Mouse (Mus musculus) myocyte (in vitro differentiated cells): Measurements from ENCODE around the gene Flt1. TPM values are rescaled to one million over a fixed set of nuclear protein-coding genes. Genes with fewer than 3 reads are reported as not detected.

Experiments used
- H3K27me3 ChIP-seq: one replicate; pipeline ENCODE4 v1.6.1; 2011; ENCODE audit not compliant: control insufficient read depth, insufficient read depth, insufficient read length
- H3K36me3 ChIP-seq: one replicate; pipeline ENCODE4 v1.6.1; 2011; ENCODE audit not compliant: control insufficient read depth, insufficient read depth
- H3K4me2 ChIP-seq: one replicate; pipeline ENCODE4 v1.6.1; 2011; ENCODE audit warnings: low read depth, control low read depth
- H3K4me3 ChIP-seq: one replicate; pipeline ENCODE4 v1.5.1; 2011; ENCODE audit warnings: mild to moderate bottlenecking, control low read depth, moderate library complexity
- H3K79me2 ChIP-seq: one replicate; pipeline ENCODE4 v1.6.1; 2011; ENCODE audit not compliant: control insufficient read depth, insufficient read depth
- H3ac ChIP-seq: one replicate; pipeline ENCODE4 v1.6.1; 2011; ENCODE audit not compliant: control insufficient read depth, insufficient read length
- CEBPB ChIP-seq: IDR thresholded peaks from 2 replicates; pipeline ENCODE4 v1.6.1; 2011; ENCODE audit warnings: mild to moderate bottlenecking, moderate library complexity; ENCODE audit not compliant: poor library complexity, insufficient read depth, severe bottlenecking
- E2F4 ChIP-seq: IDR thresholded peaks from one replicate; pipeline ENCODE4 v1.6.1; 2011; ENCODE audit warnings: mild to moderate bottlenecking, control low read depth, moderate library complexity; ENCODE audit not compliant: insufficient read depth
- MAX ChIP-seq: IDR thresholded peaks from one replicate; pipeline ENCODE4 v1.6.1; 2011; ENCODE audit warnings: low read depth, mild to moderate bottlenecking, control low read depth
- MYOD1 ChIP-seq, 3 experiments: IDR thresholded peaks; one replicate each; pipeline ENCODE4 v1.6.1; 2011; ENCODE audit warnings: control low read depth in 2 of 3, low read depth in 2 of 3, mild to moderate bottlenecking in 2 of 3, moderate library complexity in 1 of 3; ENCODE audit not compliant: insufficient read length in 2 of 3, control insufficient read depth in 1 of 3
- MYOG ChIP-seq, 3 experiments: IDR thresholded peaks; one replicate each; pipeline ENCODE4 v1.6.1; 2011; ENCODE audit warnings: control low read depth in 2 of 3, low read depth in 2 of 3, mild to moderate bottlenecking in 2 of 3; ENCODE audit not compliant: insufficient read length in 2 of 3, control insufficient read depth in 1 of 3, insufficient read depth in 1 of 3
- POLR2A ChIP-seq: IDR thresholded peaks from one replicate; pipeline ENCODE4 v1.6.1; 2011; ENCODE audit warnings: low read depth, mild to moderate bottlenecking, control low read depth, moderate library complexity; ENCODE audit not compliant: insufficient read length
- POLR2AphosphoS2 ChIP-seq: IDR thresholded peaks from one replicate; pipeline ENCODE4 v1.6.1; 2011; ENCODE audit warnings: low read depth, control low read depth; ENCODE audit not compliant: insufficient read length
- REST ChIP-seq: IDR thresholded peaks from one replicate; pipeline ENCODE4 v1.6.1; 2011; ENCODE audit warnings: mild to moderate bottlenecking, control low read depth, moderate library complexity; ENCODE audit not compliant: insufficient read depth, insufficient read length
- SRF ChIP-seq: IDR thresholded peaks from one replicate; pipeline ENCODE4 v1.6.1; 2011; ENCODE audit warnings: low read depth; ENCODE audit not compliant: control insufficient read depth, insufficient read length
- TCF12 ChIP-seq: IDR thresholded peaks from one replicate; pipeline ENCODE4 v1.6.1; 2011; ENCODE audit warnings: mild to moderate bottlenecking, control low read depth; ENCODE audit not compliant: poor library complexity, insufficient read depth, severe bottlenecking
- TCF3 ChIP-seq: IDR thresholded peaks from one replicate; pipeline ENCODE4 v1.6.1; 2011; ENCODE audit warnings: low read depth, control low read depth; ENCODE audit not compliant: insufficient read length
- USF1 ChIP-seq: IDR thresholded peaks from one replicate; pipeline ENCODE4 v1.6.1; 2011; ENCODE audit warnings: low read depth, mild to moderate bottlenecking, control low read depth, moderate library complexity
- polyA plus RNA-seq: library from polyadenylated mRNA; unstranded; fragments of >200 nt; fragmentation: generic; extraction: Trizol; gene quantifications from one replicate; pipeline ENCODE4 v1.2.1, GENCODE M21; 2012; ENCODE audit warnings: missing spikeins

Gene Flt1
- polyA plus RNA-seq, 1 experiment: 1.1 TPM

GRCm38 (mm10) chr5:147542291-147542690 is 183.5 kb downstream of the Flt1 start:
- no peak overlapping the region for H3K4me2 ChIP-seq
- H3ac ChIP-seq: no peak overlapping the region
- no peaks in the 10 kb centered on the region for H3K79me2 ChIP-seq
- H3K4me3 ChIP-seq: no peak overlapping the region
- TF ChIP-seq TCF12: no peak
- TF ChIP-seq MYOG (IDR thresholded peaks at IDR 0.05; ENCODE audit: control insufficient read depth in 1 of 3, insufficient read depth in 1 of 3, insufficient read length in 2 of 3, low read depth in 2 of 3): no peak
- TF ChIP-seq USF1: no peak
- TF ChIP-seq REST: no peak
- no peak for TF ChIP-seq POLR2AphosphoS2
- TF ChIP-seq MYOD1 (IDR thresholded peaks at IDR 0.05; ENCODE audit: control insufficient read depth in 1 of 3, insufficient read length in 2 of 3, low read depth in 2 of 3): no peak
- TF ChIP-seq CEBPB: no peak
- no peak for TF ChIP-seq MAX
- TF ChIP-seq TCF3: no peak
- no peak for TF ChIP-seq POLR2A
- TF ChIP-seq SRF: no peak
- no peak for TF ChIP-seq E2F4
- no peaks in the 10 kb centered on the region for H3K27me3 ChIP-seq
- H3K36me3 ChIP-seq: peaks cover 18% of the 10 kb centered on the region

GRCm38 (mm10) chr5:147539815-147540214 is 186.0 kb downstream of the Flt1 start:
- Histone ChIP-seq H3K27me3 (no peaks in the 10 kb centered on the region), H3K36me3 (peaks cover 28% of the 10 kb centered on the region), H3K79me2 (no peaks in the 10 kb centered on the region), H3K4me3 (no peak overlapping the region), H3ac (no peak overlapping the region), H3K4me2 (no peak overlapping the region)
- TF ChIP-seq MYOD1 (IDR thresholded peaks at IDR 0.05; ENCODE audit: control insufficient read depth in 1 of 3, insufficient read length in 2 of 3, low read depth in 2 of 3) (no peak), MAX (no peak), SRF (no peak), CEBPB (no peak), POLR2AphosphoS2 (no peak), MYOG (IDR thresholded peaks at IDR 0.05; ENCODE audit: control insufficient read depth in 1 of 3, insufficient read depth in 1 of 3, insufficient read length in 2 of 3, low read depth in 2 of 3) (no peak), E2F4 (no peak), POLR2A (no peak), REST (no peak), USF1 (no peak), TCF3 (no peak)

- no peak for TF ChIP-seq MAX
- no peak for TF ChIP-seq TCF12
- TF ChIP-seq POLR2A: no peak
- TF ChIP-seq MYOD1 (IDR thresholded peaks at IDR 0.05; ENCODE audit: control insufficient read depth in 1 of 3, insufficient read length in 2 of 3, low read depth in 2 of 3): no peak
- TF ChIP-seq E2F4: no peak
- TF ChIP-seq TCF3: no peak
- no peak for TF ChIP-seq REST
- no peak for TF ChIP-seq MYOG (IDR thresholded peaks at IDR 0.05; ENCODE audit: control insufficient read depth in 1 of 3, insufficient read depth in 1 of 3, insufficient read length in 2 of 3, low read depth in 2 of 3)
- no peak for TF ChIP-seq CEBPB
- no peak for TF ChIP-seq POLR2AphosphoS2
- no peak for TF ChIP-seq USF1
- no peak for TF ChIP-seq SRF
- no peak overlapping the region for H3ac ChIP-seq
- peaks cover 28% of the 10 kb centered on the region for H3K36me3 ChIP-seq
- no peak overlapping the region for H3K4me2 ChIP-seq
- no peaks in the 10 kb centered on the region for H3K27me3 ChIP-seq
- H3K4me3 ChIP-seq: no peak overlapping the region
- no peaks in the 10 kb centered on the region for H3K79me2 ChIP-seq
Measured at GRCm38 (mm10) chr5:147539409-147539808, 186.4 kb downstream of the Flt1 start.

DNA sequence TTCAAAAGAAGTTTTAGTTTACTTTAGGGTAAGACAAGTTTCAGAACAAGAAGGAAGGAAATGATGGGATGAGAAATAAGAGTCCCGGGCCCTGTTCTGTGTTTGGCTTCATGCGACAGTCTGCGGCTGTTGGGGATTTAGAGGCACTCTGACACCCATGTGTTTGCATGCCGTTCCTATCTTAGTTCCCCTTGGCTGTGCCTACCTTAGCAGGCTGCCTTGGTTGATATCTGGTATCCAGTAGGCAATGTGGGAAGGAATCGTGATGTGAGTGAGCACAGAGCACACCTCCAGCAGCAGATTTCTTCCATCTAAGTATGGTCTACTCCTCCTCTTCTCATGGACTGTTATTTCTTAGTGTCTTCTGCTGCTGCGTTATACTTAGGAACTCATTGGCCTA is 193.8 kb downstream of the Flt1 start:
- TF ChIP-seq TCF3: no peak
- TF ChIP-seq SRF: no peak
- no peak for TF ChIP-seq POLR2A
- TF ChIP-seq E2F4: no peak
- TF ChIP-seq MYOD1 (IDR thresholded peaks at IDR 0.05; ENCODE audit: control insufficient read depth in 1 of 3, insufficient read length in 2 of 3, low read depth in 2 of 3): no peak
- TF ChIP-seq MYOG (IDR thresholded peaks at IDR 0.05; ENCODE audit: control insufficient read depth in 1 of 3, insufficient read depth in 1 of 3, insufficient read length in 2 of 3, low read depth in 2 of 3): no peak
- no peak for TF ChIP-seq TCF12
- TF ChIP-seq POLR2AphosphoS2: no peak
- no peak for TF ChIP-seq MAX
- TF ChIP-seq USF1: no peak
- no peaks in the 10 kb centered on the region for H3K27me3 ChIP-seq
- no peaks in the 10 kb centered on the region for H3K79me2 ChIP-seq
- no peak overlapping the region for H3K4me2 ChIP-seq
- peaks cover 36% of the 10 kb centered on the region for H3K36me3 ChIP-seq
- no peak overlapping the region for H3ac ChIP-seq
- no peak overlapping the region for H3K4me3 ChIP-seq

DNA sequence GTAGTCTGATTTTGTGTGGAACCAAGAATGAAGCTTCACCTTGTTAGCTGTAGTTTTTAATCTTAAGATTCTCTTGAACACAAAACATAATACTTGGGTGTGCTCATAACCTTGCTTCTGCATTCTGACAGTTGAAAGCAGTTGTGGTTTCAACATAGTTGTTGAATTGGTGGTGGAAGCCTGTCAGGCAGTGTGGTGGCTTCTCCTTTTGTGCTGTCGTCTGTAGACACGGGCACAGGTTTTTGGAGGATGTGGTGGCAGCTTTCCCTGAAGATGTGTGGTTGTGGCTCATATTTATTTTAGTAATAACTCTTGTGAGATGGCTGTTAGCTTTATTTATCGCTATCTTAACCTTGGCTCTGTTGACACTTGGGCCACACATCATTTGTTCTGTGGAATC is 198.0 kb downstream of the Flt1 start:
- Histone ChIP-seq H3K79me2 (no peaks in the 10 kb centered on the region), H3K36me3 (peaks cover 45% of the 10 kb centered on the region), H3ac (no peak overlapping the region), H3K4me3 (no peak overlapping the region), H3K4me2 (no peak overlapping the region), H3K27me3 (no peaks in the 10 kb centered on the region)
- TF ChIP-seq TCF3: no peak
